Mouse (Mus musculus) E14TG2a.4 (cell line): Measurements from ENCODE around the gene Rgs9bp.

ENCODE experiments used
- CTCF ChIP-seq: conservative IDR thresholded peaks from 2 replicates; pipeline ENCODE4 v1.5.1; 2014; ENCODE audit warnings: low read length
- NANOG ChIP-seq: IDR thresholded peaks from 2 replicates; pipeline ENCODE4 v1.6.1; 2014; ENCODE audit warnings: borderline replicate concordance, low read length, mixed read lengths

- TF ChIP-seq NANOG (no peak), CTCF (no peak)
Observed at GRCm38 (mm10) chr7:35606816-35607215, 21.4 kb upstream of the Rgs9bp start.
